Mouse (Mus musculus) thymus, adult 2 months (tissue): ENCODE data around the gene Ccdc12. TPM values are rescaled to one million over a fixed set of nuclear protein-coding genes. Genes with fewer than 3 reads are reported as not detected.

Experiments
- DNase-seq: peaks from one replicate; pipeline ENCODE4 v3.0.0; 2021
- H3K27ac ChIP-seq: fragments of 200-500 bp; 2 replicates; pipeline ENCODE4 v1.5.1; 2012; ENCODE audit warnings: low read length, control low read depth; ENCODE audit not compliant: control insufficient read depth, insufficient read depth
- H3K27me3 ChIP-seq: fragments of 200-500 bp; 2 replicates; pipeline ENCODE4 v1.6.1; 2012; ENCODE audit warnings: mild to moderate bottlenecking, low read length, moderate library complexity, mixed read lengths; ENCODE audit not compliant: control insufficient read depth, insufficient read depth
- H3K36me3 ChIP-seq: fragments of 200-500 bp; 2 replicates; pipeline ENCODE4 v1.6.1; 2012; ENCODE audit warnings: mild to moderate bottlenecking, low read length, moderate library complexity; ENCODE audit not compliant: control insufficient read depth, insufficient read depth
- H3K4me1 ChIP-seq: fragments of 200-500 bp; replicated peaks from 2 replicates; pipeline ENCODE4 v1.6.1; 2012; ENCODE audit warnings: low read length; ENCODE audit not compliant: control insufficient read depth, insufficient read depth
- H3K4me3 ChIP-seq: fragments of 200-500 bp; 2 replicates; pipeline ENCODE4 v1.5.1; 2012; ENCODE audit warnings: mild to moderate bottlenecking, low read length, control low read depth, moderate library complexity; ENCODE audit not compliant: control insufficient read depth, insufficient read depth
- CTCF ChIP-seq: fragments of 200-500 bp; IDR thresholded peaks from 2 replicates; pipeline ENCODE4 v1.5.1; 2012; ENCODE audit warnings: mild to moderate bottlenecking, control low read depth, low read length, moderate library complexity, borderline replicate concordance; ENCODE audit not compliant: control insufficient read depth, poor library complexity, insufficient read depth; ENCODE audit errors: extremely low read depth
- POLR2A ChIP-seq: fragments of 200-500 bp; IDR thresholded peaks from 2 replicates; pipeline ENCODE4 v1.6.1; 2012; ENCODE audit warnings: mild to moderate bottlenecking, low read length, control low read depth, moderate library complexity; ENCODE audit not compliant: control insufficient read depth, poor library complexity, insufficient read depth; ENCODE audit errors: extremely low read depth
- WGBS: fragments of 180-500 bp; shearing (Covaris S2); methylation state at CpG from one replicate; pipeline ENCODE4 v1.1.7; 2018; 5-methylcytosine and 5-hydroxymethylcytosine counted together
- polyA plus RNA-seq: library from polyadenylated mRNA; depleted of rRNA; stranded (reverse); fragments of >200 nt; gene quantifications from 2 replicates; pipeline ENCODE4 v1.2.3, GENCODE M21; 2012

Ccdc12 gene
- polyA plus RNA-seq, 1 experiment, result 152 TPM

DNA sequence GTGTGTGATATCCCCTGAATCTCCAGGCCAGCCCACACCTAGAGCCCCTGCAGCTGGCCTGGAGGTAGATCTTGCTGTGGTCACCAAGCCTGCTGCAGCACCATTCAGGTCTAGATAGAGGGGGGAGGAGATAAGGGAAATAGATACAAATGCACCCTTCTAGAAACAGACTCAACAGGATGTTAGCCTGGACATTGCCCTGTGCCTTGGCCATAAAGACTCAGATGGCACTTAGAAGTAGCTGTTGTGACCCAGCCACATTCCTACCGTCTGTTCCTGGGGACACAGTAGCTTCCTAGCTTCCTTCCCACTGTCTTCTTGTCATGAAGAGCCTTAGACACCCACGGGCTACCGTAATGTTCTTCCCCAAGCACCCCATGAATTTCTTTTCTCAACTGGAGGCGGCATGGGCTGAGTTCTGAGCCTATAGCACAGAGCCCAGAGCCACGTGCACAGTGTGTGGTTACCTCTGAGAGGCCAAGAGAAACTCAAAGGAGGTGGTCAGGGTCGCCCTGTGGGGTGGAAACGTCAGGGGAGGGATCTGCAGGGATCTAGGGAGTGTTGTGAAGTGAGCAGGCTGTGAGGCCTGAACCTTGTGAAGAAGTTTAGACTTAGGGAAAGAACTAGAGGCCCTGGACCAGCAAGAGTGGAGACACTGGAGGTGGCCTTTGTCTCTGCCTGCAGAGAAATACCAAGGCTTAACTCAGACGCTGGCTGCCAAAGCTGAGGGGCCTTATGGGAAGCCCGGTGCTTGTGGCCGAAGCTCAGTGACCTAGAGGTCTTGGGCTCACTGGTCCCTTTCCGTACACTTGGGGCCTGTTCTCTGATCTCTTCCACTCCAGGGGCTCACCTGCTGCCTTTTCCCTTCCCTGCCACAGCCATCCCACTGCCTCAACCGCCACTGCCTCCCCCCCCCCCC, 45.1 kb downstream of the Ccdc12 start:
- no peaks in the 10 kb centered on the region for H3K4me1 ChIP-seq
- H3K27ac ChIP-seq, result no peak overlapping the region
- DNase-seq, result no peak

DNA sequence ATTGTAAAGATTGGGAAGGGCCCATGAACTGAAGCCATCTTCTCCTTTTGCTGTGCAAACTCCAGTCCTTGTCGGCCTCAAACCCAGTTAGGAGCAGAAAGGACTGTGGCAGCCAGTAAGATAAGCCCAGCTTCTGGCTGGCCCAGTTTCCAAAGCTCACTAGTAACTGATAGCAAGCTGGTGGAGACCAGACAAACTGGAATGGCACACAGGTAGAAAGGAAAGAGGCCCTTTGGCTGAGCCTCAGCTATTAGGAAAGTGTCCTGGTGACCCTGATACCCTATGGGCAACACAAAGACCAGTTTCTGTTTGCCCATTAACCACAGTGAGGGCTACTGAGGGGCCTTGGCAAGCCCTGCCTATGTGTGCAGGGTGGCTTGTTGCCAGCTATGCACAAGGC, 46.5 kb downstream of the Ccdc12 start:
- Histone ChIP-seq H3K4me3 (no peak overlapping the region), H3K4me1 (no peaks in the 10 kb centered on the region), H3K27ac (no peak overlapping the region), H3K27me3 (no peaks in the 10 kb centered on the region), H3K36me3 (no peaks in the 10 kb centered on the region; the same call in 1 of the 2 replicates)
- no peak for TF ChIP-seq CTCF
- no peak for TF ChIP-seq POLR2A
- WGBS, result 93% methylated on average over 1 of the region's 1 CpGs
- no peak for DNase-seq

More for the DNA sequence above, 45.1 kb downstream of the Ccdc12 start:
- TF ChIP-seq POLR2A (no peak), CTCF (no peak)
- Histone ChIP-seq H3K36me3 (no peaks in the 10 kb centered on the region; the same call in 1 of the 2 replicates), H3K27me3 (no peaks in the 10 kb centered on the region), H3K4me3 (no peak overlapping the region)
- WGBS, result 94% methylated on average over 12 of the region's 12 CpGs

DNA sequence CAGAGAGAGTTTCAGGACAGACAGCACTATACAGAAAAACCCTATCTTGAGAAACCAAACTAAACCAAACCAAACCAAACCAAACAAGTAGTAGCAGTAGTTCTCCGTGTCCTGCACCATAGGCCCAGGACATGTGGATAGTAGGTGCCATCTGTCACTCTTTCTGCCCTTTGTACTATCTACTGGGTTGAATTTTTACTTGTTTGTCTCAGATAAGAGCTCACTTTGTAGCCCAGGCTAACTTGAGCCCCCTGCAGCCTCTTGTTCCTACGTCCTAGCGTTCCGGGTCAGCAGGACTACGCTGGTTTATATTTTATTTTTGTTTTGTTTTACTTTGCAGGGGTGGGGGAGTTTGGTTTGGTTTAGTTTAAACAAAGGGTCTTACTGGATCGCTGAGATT, 47.6 kb downstream of the Ccdc12 start:
- 98% methylated on average over 6 of the region's 6 CpGs for WGBS
- no peak for DNase-seq
- Histone ChIP-seq H3K27ac (no peak overlapping the region), H3K4me1 (no peaks in the 10 kb centered on the region), H3K4me3 (no peak overlapping the region), H3K27me3 (no peaks in the 10 kb centered on the region), H3K36me3 (no peaks in the 10 kb centered on the region; the same call in 1 of the 2 replicates)
- TF ChIP-seq CTCF (no peak), POLR2A (no peak)

GRCm38 (mm10) chr9:110706784-110707183, 50.5 kb downstream of the Ccdc12 start:
- Histone ChIP-seq H3K4me3 (no peak overlapping the region), H3K27ac (no peak overlapping the region), H3K27me3 (no peaks in the 10 kb centered on the region), H3K4me1 (peaks cover 4% of the 10 kb centered on the region), H3K36me3 (peaks cover 1% of the 10 kb centered on the region)
- WGBS, result 49% methylated on average over 5 of the region's 5 CpGs
- DNase-seq, result no peak
- no peak for TF ChIP-seq POLR2A

DNA sequence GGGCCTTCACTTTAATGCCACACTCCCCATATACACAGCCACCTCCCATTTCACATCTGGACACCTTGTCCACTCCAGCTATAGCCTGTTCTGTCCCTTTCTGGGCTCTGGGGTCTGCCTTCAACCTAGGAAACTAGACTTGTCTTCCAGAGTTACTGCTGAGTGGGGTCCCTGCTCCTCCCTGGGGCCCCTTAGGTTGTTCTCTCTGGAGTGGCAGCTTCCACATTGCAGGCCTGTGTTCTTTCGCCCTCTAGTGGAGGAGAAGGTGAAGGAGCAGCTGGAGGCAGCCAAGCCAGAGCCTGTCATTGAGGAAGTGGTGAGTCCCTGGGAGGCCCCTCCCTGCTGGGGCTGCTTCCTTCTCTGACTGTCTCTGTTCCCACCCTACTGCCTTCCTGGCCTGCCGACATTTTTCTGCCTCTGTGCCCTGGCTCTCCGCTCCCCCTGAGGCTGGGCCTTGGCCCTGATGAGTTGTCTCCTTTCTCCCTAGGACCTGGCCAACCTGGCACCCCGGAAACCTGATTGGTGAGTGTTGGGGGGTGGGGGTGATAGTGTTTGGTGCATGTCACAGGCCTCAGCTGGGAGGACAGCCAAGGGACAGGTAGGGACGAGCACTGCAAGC, 53.4 kb downstream of the Ccdc12 start:
- Histone ChIP-seq H3K36me3 (peaks cover 10% of the 10 kb centered on the region), H3K4me3 (peak overlapping the region; percentile 43), H3K4me1 (peaks cover 4% of the 10 kb centered on the region), H3K27ac (0 out of 2 replicates have a peak overlapping the region, but pooled peaks have one; percentile 10), H3K27me3 (no peaks in the 10 kb centered on the region)
- peak; percentile 86 for DNase-seq
- WGBS, result 17% methylated on average over 5 of the region's 5 CpGs
- TF ChIP-seq CTCF, result peak; percentile 86; the same call in 1 of the 2 replicates
- TF ChIP-seq POLR2A, result no peak

DNA sequence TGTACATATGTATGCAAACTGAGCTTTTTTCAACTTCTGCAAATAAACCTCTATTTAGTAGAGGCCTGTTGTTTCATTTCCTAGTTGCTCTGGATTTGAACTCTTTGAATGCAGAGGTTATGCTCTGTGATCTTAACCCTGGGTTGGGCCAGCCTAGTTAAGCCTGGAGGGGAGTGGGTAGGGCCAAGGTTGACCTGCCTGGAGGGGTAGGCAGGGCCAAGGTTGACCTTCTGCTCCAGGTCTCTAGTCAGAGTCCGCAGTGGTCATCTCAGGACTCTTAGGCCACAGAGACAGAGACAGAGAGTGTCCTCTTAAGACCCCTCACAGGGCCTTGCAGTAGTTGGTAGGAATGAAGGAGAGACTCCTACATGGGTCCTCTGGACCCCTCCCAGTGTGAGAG, 55.2 kb downstream of the Ccdc12 start:
- H3K4me1 ChIP-seq, result peaks cover 4% of the 10 kb centered on the region
- DNase-seq, result no peak
- H3K4me3 ChIP-seq, result no peak overlapping the region
- no peak overlapping the region for H3K27ac ChIP-seq
- no peak for TF ChIP-seq POLR2A
- no peak for TF ChIP-seq CTCF
- no peaks in the 10 kb centered on the region for H3K27me3 ChIP-seq
- H3K36me3 ChIP-seq, result peaks cover 15% of the 10 kb centered on the region
- 100% methylated on average over 1 of the region's 1 CpGs for WGBS
